ENCODE assay signal across 10 mouse cellular contexts in genomic region chr3:87935201-87935600, GRCm38 (mm10). TPM values are rescaled to one million over a fixed set of nuclear protein-coding genes. Genes with fewer than 3 reads are reported as not detected.
"Had no signal": no experiment of that assay in that cellular context is flagged by ENCODE, and none has a peak within 500 bp of the region (broad histone marks: within the 10 kb centered on the region; RNA-seq: fewer than 3 reads in every experiment).

No protein-coding gene starts in this region.

- H3K4me3 ChIP-seq: hindbrain, embryonic 13.5 days; limb, embryonic 15.5 days; neural tube, embryonic 12.5 days had no signal

- H3K27ac ChIP-seq: hindbrain, embryonic 13.5 days; limb, embryonic 15.5 days; liver, embryonic 14.5 days; neural tube, embryonic 12.5 days had no signal

- DNase-seq: thymus, adult 18-20 months had no signal

- H3K9ac ChIP-seq: limb, embryonic 15.5 days; liver, embryonic 14.5 days; neural tube, embryonic 12.5 days had no signal

- H3K9me3 ChIP-seq: hindbrain, embryonic 13.5 days; limb, embryonic 15.5 days; midbrain, embryonic 10.5 days; neural tube, embryonic 12.5 days had no signal

- H3K4me2 ChIP-seq: hindbrain, embryonic 13.5 days; limb, embryonic 15.5 days; neural tube, embryonic 12.5 days had no signal

- H3K27me3 ChIP-seq: hindbrain, embryonic 13.5 days; limb, embryonic 15.5 days; neural tube, embryonic 12.5 days had no signal

RNA-seq across cellular contexts. Expression of gene Crabp2, which starts 13.3 kb away (rescaled TPM):
- total RNA-seq: megakaryocyte progenitor cell, adult 5-6 weeks; monocyte, adult 5-6 weeks; neutrophil, adult 5-6 weeks had no signal
- polyA plus RNA-seq: large intestine, adult 2 months had no signal
